Mouse (Mus musculus): ENCODE results near the gene Arid1b. TPM values are rescaled to one million over a fixed set of nuclear protein-coding genes. Genes with fewer than 3 reads are reported as not detected.

The Arid1b gene
- total and polyA plus RNA-seq, 3 experiments, result 11.8 to 27.8 (median 26.8) TPM

DNA sequence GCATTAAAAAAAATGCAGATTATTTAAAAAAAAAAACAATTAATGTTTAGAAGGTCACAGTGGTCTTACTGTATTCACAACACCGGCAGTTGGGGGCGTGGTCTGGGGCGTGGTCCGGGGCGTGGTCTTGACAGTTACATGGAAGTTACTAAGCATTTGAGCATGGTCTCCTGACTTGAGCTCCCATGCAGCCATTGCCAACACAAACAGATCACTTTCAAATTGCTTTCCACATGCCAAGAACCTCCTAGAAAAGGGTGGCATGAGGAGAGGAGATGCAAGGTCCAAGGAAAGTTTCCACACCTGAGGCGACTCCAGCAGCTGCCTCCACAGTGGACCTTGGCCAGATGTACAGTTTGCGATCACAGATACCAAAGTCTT lies 383.8 kb downstream of the Arid1b start:
- no peak for TF ChIP-seq EP300 (IDR thresholded peaks at IDR 0.05; ENCODE audit: insufficient read depth, low read depth, low read length)
- TF ChIP-seq CTCF (IDR thresholded peaks at IDR 0.05), result no peak
- no peak for TF ChIP-seq POLR2A (IDR thresholded peaks at IDR 0.05; ENCODE audit: insufficient read depth, low read depth, low read length)
- Histone ChIP-seq H3K27me3 (ENCODE audit: control insufficient read depth, insufficient read depth, low read length) (no peaks in the 10 kb centered on the region), H3K27ac (no peak overlapping the region), H3K9ac (ENCODE audit: low read depth, low read length) (no peak overlapping the region), H3K79me2 (replicated peaks; ENCODE audit: control insufficient read depth, insufficient read depth, low read length) (no peaks in the 10 kb centered on the region), H3K4me3 (no peak overlapping the region), H3K4me1 (ENCODE audit: control insufficient read depth, insufficient read depth, low read length) (no peaks in the 10 kb centered on the region), H3K36me3 (ENCODE audit: control insufficient read depth, insufficient read depth, low read length) (no peaks in the 10 kb centered on the region)
- 30% methylated on average over 7 of the region's 7 CpGs for WGBS
- DNase-seq, result no peak
- intact Hi-C loops (cut with DNase I), result no loop called here

DNA sequence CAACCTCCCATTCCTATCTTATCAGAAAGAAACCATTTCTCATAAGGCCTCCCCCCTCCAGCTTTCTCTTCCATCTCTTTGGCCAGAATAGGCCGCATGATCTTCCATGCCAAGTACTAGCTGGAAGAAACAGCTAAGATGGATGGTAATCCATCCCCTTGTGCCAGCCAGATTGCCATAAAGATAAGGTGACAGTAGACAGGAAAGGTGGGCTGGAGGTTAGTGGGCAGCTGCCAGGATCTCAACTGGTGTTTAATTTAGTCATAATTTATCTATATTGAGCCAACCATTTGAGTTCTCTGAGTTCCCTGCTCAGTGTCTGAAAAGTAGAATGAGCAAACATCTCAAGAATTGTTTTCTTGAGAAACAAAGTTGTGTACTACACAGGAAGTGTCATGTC lies 391.6 kb downstream of the Arid1b start:
- Histone ChIP-seq H3K27ac (no peak overlapping the region), H3K36me3 (ENCODE audit: control insufficient read depth, insufficient read depth, low read length) (no peaks in the 10 kb centered on the region), H3K4me3 (no peak overlapping the region), H3K9ac (ENCODE audit: low read depth, low read length) (no peak overlapping the region), H3K27me3 (ENCODE audit: control insufficient read depth, insufficient read depth, low read length) (no peaks in the 10 kb centered on the region), H3K79me2 (replicated peaks; ENCODE audit: control insufficient read depth, insufficient read depth, low read length) (no peaks in the 10 kb centered on the region), H3K4me1 (ENCODE audit: control insufficient read depth, insufficient read depth, low read length) (no peaks in the 10 kb centered on the region)
- 86% methylated on average over 1 of the region's 1 CpGs for WGBS
- intact Hi-C loops (cut with DNase I), result no loop called here
- no peak for DNase-seq
- TF ChIP-seq EP300 (IDR thresholded peaks at IDR 0.05; ENCODE audit: insufficient read depth, low read depth, low read length) (no peak), POLR2A (IDR thresholded peaks at IDR 0.05; ENCODE audit: insufficient read depth, low read depth, low read length) (no peak), CTCF (IDR thresholded peaks at IDR 0.05) (no peak)

DNA sequence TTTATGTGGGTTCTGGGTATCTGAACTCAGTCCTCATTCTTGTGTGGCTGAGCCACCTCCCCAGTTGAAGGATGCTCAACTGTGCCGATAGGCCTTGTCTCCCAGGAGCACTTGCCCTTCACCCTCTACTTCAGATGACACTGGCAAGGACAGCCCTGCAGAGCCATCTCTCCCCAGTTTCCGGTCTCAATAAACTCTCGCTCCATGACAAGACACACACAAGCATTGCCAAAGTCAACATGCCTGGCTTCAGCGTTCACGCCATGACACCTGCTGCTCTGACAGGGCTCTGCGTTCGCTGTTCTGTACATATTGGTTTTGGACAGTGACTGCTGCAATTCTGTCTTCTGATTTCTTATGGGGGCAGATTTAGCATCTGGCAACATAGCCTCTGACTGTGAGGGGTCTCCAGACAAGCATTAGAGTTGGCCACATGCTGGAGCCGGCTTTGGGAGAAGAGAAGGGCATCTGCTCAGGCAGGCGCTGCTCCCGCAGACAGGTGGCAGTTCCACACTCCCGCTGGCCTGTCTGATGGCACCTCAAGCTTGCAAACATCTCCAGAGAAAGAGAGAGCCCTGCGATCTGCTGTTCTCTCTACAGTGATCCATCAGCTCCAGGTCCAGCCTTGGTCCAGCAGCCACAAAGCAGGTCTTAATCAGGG lies 392.9 kb downstream of the Arid1b start:
- DNase-seq, result no peak
- H3K27ac ChIP-seq, result no peak overlapping the region
- H3K36me3 ChIP-seq (ENCODE audit: control insufficient read depth, insufficient read depth, low read length), result no peaks in the 10 kb centered on the region
- TF ChIP-seq POLR2A (IDR thresholded peaks at IDR 0.05; ENCODE audit: insufficient read depth, low read depth, low read length), result no peak
- TF ChIP-seq EP300 (IDR thresholded peaks at IDR 0.05; ENCODE audit: insufficient read depth, low read depth, low read length), result no peak
- TF ChIP-seq CTCF (IDR thresholded peaks at IDR 0.05), result no peak
- no peaks in the 10 kb centered on the region for H3K79me2 ChIP-seq (replicated peaks; ENCODE audit: control insufficient read depth, insufficient read depth, low read length)
- intact Hi-C loops (cut with DNase I), result no loop called here
- no peaks in the 10 kb centered on the region for H3K27me3 ChIP-seq (ENCODE audit: control insufficient read depth, insufficient read depth, low read length)
- no peak overlapping the region for H3K4me3 ChIP-seq
- no peaks in the 10 kb centered on the region for H3K4me1 ChIP-seq (ENCODE audit: control insufficient read depth, insufficient read depth, low read length)
- H3K9ac ChIP-seq (ENCODE audit: low read depth, low read length), result no peak overlapping the region
- WGBS, result 75% methylated on average over 12 of the region's 12 CpGs

DNA sequence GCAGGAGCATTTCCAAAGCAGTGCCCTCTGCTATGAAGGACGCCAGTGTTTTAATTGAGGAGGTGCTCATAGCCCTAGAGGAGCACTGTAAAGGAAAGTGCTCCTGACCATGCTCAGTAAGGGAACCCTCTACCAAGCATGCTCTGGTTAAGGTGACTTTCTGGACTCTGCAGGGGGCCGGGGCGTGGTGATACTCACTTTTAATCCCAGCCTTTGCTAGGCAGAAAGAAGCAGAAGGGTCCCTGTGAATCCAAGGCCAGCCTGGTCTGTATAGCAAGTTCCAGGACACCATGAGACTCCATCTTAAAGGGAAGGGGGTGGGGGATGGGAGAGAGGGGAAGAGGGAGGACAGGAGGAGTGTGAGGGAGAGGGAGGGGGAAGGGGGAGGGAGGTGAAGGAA lies 394.2 kb downstream of the Arid1b start:
- TF ChIP-seq EP300 (IDR thresholded peaks at IDR 0.05; ENCODE audit: insufficient read depth, low read depth, low read length), result no peak
- TF ChIP-seq CTCF (IDR thresholded peaks at IDR 0.05), result no peak
- TF ChIP-seq POLR2A (IDR thresholded peaks at IDR 0.05; ENCODE audit: insufficient read depth, low read depth, low read length), result no peak
- intact Hi-C loops (cut with DNase I), result no loop called here
- H3K36me3 ChIP-seq (ENCODE audit: control insufficient read depth, insufficient read depth, low read length), result no peaks in the 10 kb centered on the region
- no peaks in the 10 kb centered on the region for H3K27me3 ChIP-seq (ENCODE audit: control insufficient read depth, insufficient read depth, low read length)
- H3K4me3 ChIP-seq, result no peak overlapping the region
- no peak overlapping the region for H3K9ac ChIP-seq (ENCODE audit: low read depth, low read length)
- H3K79me2 ChIP-seq (replicated peaks; ENCODE audit: control insufficient read depth, insufficient read depth, low read length), result no peaks in the 10 kb centered on the region
- WGBS, result 80% methylated on average over 3 of the region's 3 CpGs
- no peak for DNase-seq
- H3K4me1 ChIP-seq (ENCODE audit: control insufficient read depth, insufficient read depth, low read length), result no peaks in the 10 kb centered on the region
- H3K27ac ChIP-seq, result no peak overlapping the region

DNA sequence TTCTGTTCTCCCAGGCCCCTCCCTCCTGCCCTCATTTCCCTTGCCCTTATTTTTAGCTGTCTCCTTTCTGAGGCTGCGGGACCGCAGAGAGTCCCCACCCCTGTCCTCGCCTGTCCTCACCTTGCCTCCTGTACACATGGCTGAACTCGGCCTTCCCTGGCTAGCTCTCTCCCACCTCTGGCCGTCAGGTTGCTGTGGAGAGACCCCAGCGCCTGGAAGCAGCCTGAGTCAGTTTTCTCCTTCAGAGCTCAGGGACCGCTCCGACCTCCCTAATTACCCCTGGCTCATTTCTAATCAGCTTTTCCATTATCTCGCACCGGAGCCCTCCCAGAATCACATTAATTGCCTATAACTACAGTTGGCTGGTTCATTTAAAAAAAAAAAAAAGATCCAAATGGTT lies 396.6 kb downstream of the Arid1b start:
- WGBS, result 48% methylated on average over 10 of the region's 10 CpGs
- no peak for TF ChIP-seq EP300 (IDR thresholded peaks at IDR 0.05; ENCODE audit: insufficient read depth, low read depth, low read length)
- no peak for TF ChIP-seq CTCF (IDR thresholded peaks at IDR 0.05)
- no peak for TF ChIP-seq POLR2A (IDR thresholded peaks at IDR 0.05; ENCODE audit: insufficient read depth, low read depth, low read length)
- Histone ChIP-seq H3K36me3 (ENCODE audit: control insufficient read depth, insufficient read depth, low read length) (no peaks in the 10 kb centered on the region), H3K27ac (no peak overlapping the region), H3K4me3 (no peak overlapping the region), H3K9ac (ENCODE audit: low read depth, low read length) (no peak overlapping the region), H3K27me3 (ENCODE audit: control insufficient read depth, insufficient read depth, low read length) (no peaks in the 10 kb centered on the region), H3K4me1 (ENCODE audit: control insufficient read depth, insufficient read depth, low read length) (no peaks in the 10 kb centered on the region), H3K79me2 (replicated peaks; ENCODE audit: control insufficient read depth, insufficient read depth, low read length) (no peaks in the 10 kb centered on the region)
- DNase-seq, result no peak
- intact Hi-C loops (cut with DNase I), result no loop called here

DNA sequence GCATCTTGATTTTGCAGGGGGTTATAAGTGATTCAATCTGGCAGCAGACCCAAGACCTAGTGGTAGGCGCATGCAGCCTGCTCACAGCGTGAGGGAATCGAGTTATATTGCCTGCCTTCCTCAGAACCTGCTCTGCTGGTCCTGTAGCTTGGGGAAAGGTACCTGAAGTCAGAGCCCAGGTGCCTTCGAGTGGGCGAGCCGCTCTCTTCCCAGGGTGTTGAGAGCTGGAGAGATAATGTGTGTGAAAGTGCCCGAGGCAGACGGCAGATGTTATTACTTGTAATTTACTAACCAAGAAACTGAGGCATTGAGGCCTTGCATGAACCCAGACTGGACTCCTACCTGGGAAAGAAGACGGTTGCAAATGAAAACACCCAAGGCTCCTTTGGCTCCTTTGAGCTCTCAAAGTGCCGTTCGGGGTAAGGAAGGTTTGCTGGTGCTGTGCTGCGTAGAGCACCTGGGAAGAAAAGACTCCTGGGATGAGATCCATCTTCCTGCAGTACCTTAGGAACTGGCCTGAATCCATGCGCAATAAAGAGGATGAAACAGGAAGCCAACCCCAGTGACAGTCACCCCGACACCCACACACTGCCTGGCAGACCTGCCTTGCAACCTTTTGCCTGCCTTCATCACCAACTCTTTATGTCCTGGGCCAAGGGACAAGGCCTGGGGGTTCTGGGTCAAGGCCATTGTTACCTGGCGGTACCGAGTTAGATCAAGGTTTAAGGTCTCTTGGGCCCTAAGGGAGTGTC lies 401.5 kb downstream of the Arid1b start:
- Histone ChIP-seq H3K4me1 (ENCODE audit: control insufficient read depth, insufficient read depth, low read length) (0 out of 2 replicates have a peak, but pooled peaks cover 2% of the 10 kb centered on the region), H3K36me3 (ENCODE audit: control insufficient read depth, insufficient read depth, low read length) (no peaks in the 10 kb centered on the region), H3K9ac (ENCODE audit: low read depth, low read length) (no peak overlapping the region), H3K4me3 (no peak overlapping the region), H3K79me2 (replicated peaks; ENCODE audit: control insufficient read depth, insufficient read depth, low read length) (no peaks in the 10 kb centered on the region), H3K27ac (no peak overlapping the region), H3K27me3 (ENCODE audit: control insufficient read depth, insufficient read depth, low read length) (no peaks in the 10 kb centered on the region)
- 87% methylated on average over 16 of the region's 16 CpGs for WGBS
- no peak for DNase-seq
- TF ChIP-seq POLR2A (IDR thresholded peaks at IDR 0.05; ENCODE audit: insufficient read depth, low read depth, low read length) (no peak), CTCF (IDR thresholded peaks at IDR 0.05) (no peak), EP300 (IDR thresholded peaks at IDR 0.05; ENCODE audit: insufficient read depth, low read depth, low read length) (no peak)
- intact Hi-C loops (cut with DNase I), result loop anchor here (2.0 to 5.0 kb wide), 5 partner anchors 68 to 1828 kb away; no protein-coding TSS in a partner anchor

Measured in heart, adult 2 months (tissue).